Mouse (Mus musculus) G1E-ER4 (cell line): ENCODE results near the gene Galc. TPM values are rescaled to one million over a fixed set of nuclear protein-coding genes. Genes with fewer than 3 reads are reported as not detected.

Experiments used
- GATA1 ChIP-seq: IDR thresholded peaks from one replicate; pipeline ENCODE4 v1.8.0; 2012; ENCODE audit warnings: low read length, inconsistent platforms
- polyA plus RNA-seq: library from polyadenylated mRNA; stranded (reverse); fragments of >175 nt; gene quantifications from 2 replicates; pipeline ENCODE4 v1.2.3, GENCODE M21; 2012

Gene Galc
- polyA plus RNA-seq, 1 experiment, result 6.6 TPM

- TF ChIP-seq GATA1, result no peak
These were observed 10.8 kb upstream of the Galc start for GRCm38 (mm10) chr12:98269791-98270745.

GRCm38 (mm10) chr12:98268441-98269369, 9.4 kb upstream of the Galc start, which contains the start of gene Gpr65:
Gpr65 (plus strand) TSS chr12:98268635.
- no peak for TF ChIP-seq GATA1

- no peak for TF ChIP-seq GATA1
These were observed 6.4 kb upstream of the Galc start for GRCm38 (mm10) chr12:98265697-98266096.

GRCm38 (mm10) chr12:98259518-98259852, 226 bp upstream of the Galc start:
- no peak for TF ChIP-seq GATA1

DNA sequence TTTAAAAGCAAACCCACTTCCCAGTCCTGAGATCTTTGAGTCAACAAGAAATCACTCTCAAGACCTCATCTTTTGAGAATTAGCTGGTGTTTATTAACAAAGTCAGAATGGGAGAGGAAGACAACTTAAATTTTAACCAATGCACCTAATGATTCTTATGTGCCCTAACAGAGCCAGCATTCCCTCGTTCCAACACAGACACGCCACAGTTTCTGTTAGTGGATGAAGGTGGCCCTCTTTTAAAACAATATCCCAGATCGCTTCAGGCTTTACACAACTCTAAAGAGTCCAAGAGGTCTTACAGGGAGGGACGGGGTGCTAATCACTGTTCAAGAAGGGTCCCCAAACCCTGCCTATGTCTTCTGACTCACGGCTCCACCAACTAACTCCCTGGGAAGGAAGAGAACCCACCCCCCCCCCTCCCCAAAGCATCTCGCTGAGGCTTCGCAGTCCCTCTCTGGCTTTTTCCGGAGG, 851 bp downstream of the Galc start:
- TF ChIP-seq GATA1, result no peak

GRCm38 (mm10) chr12:98255373-98255995, 3.8 kb downstream of the Galc start:
- TF ChIP-seq GATA1, result peak; percentile 24

DNA sequence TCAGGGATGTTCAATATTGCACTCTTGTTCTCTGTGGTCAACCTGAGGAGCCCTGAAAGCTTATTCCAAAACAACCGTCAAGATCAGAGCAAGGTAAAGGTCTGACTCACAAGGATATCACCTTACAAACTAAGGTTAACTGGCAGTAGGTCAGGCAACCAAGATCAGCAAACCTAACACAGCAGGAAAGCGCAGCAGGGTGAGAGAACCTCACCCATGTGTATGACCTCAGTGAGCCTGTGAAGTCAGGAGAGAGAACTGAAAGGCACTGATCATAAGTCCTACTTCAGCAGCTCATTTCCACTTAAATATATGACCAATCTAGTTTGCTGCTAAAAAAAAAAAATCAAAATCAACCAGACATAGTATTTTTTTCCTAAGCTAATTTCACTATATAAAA, 6.8 kb downstream of the Galc start:
- no peak for TF ChIP-seq GATA1

DNA sequence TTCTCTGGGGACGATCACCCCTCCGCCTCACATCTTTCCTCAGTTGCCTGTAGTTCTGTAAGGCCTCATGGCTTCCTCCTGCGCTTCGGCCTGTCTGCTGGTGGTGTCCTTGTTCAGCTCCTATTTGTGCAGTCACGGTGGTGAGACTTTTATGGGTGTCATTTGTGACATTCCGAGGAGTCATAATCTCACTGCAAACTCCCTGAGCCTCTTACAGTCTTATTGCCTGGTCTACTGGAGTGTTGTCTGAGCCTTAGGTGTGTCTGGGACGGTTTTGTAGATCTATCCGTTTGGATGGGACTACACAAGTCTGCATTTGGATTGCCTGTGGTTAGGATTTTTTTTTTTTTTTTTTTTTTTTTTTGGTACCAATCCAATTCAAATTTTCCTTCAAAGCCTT, 8.9 kb downstream of the Galc start:
- TF ChIP-seq GATA1, result no peak

GRCm38 (mm10) chr12:98249671-98250070, 9.6 kb downstream of the Galc start:
- TF ChIP-seq GATA1, result no peak

DNA sequence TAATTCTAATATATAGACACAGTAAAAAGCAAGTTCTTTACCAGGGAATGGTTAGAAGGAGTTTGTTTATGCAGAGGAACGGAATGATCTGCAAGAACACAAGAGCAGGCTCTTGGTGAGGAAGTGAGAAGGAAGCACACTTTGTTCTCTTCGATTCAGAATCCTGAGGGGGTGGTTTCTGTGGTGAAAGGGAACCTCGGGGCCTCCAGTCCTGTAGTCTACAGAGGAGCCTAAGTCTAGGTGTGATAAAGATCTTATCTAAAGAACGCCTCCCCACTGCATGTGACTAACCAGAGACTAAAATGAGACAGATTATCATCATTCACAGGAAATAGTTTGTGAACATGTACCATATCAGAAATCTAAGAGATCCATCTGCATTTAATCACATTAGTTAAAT, 12.4 kb downstream of the Galc start:
- TF ChIP-seq GATA1, result peak; percentile 57

- no peak for TF ChIP-seq GATA1
These were observed 14.4 kb downstream of the Galc start for GRCm38 (mm10) chr12:98244865-98245264.

- no peak for TF ChIP-seq GATA1
These were observed 15.1 kb downstream of the Galc start for GRCm38 (mm10) chr12:98244161-98244560.

DNA sequence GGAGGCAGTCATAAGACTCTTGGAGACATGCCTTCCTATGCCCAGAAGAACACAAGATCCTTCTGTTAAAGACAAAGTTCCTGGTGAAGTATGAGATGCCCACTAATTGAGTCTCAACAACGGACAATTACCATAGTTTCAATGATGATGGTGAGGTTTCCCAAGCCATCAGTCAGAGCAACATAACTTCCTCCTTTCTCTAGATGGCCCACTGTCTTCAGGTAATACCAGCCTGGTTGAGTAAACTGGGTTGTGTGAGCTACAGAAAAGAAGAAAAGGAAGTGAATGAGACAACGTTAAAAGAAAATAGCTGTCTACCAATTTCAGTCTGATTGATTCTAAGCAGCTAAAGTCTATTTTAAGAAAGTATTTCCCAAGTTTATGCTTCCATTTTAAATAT, 32.2 kb downstream of the Galc start:
- no peak for TF ChIP-seq GATA1

- TF ChIP-seq GATA1, result no peak
These were observed 36.0 kb downstream of the Galc start for GRCm38 (mm10) chr12:98223286-98223685.

- TF ChIP-seq GATA1, result no peak
These were observed 42.8 kb downstream of the Galc start for GRCm38 (mm10) chr12:98216432-98216831.

GRCm38 (mm10) chr12:98215512-98215911, 43.7 kb downstream of the Galc start:
- no peak for TF ChIP-seq GATA1
